Mouse (Mus musculus) liver, embryonic 16.5 days (tissue): ENCODE results near the gene Hs3st5. TPM values are rescaled to one million over a fixed set of nuclear protein-coding genes. Genes with fewer than 3 reads are reported as not detected.

Experiments used
- ATAC-seq: fragments of 200-750 bp; cut with Nextera tagmentation; 2 replicates; pipeline ENCODE4 v1.8.0; 2017; ENCODE audit warnings: low read depth, mild to moderate bottlenecking, moderate number of reproducible peaks, moderate library complexity
- H3K27ac ChIP-seq: fragments of 300-500 bp; sonication (generic); 2 replicates; pipeline ENCODE4 v1.5.1; 2014; ENCODE audit warnings: mild to moderate bottlenecking, low read length
- H3K27me3 ChIP-seq: fragments of 300-500 bp; sonication (generic); 2 replicates; pipeline ENCODE4 v1.6.1; 2014; ENCODE audit warnings: low read depth, low read length, mixed read lengths; ENCODE audit not compliant: control insufficient read depth, insufficient read depth
- H3K36me3 ChIP-seq: fragments of 300-500 bp; sonication (generic); 2 replicates; pipeline ENCODE4 v1.6.1; 2014; ENCODE audit warnings: mild to moderate bottlenecking; ENCODE audit not compliant: control insufficient read depth, insufficient read depth
- H3K4me1 ChIP-seq: fragments of 300-500 bp; sonication (generic); 2 replicates; pipeline ENCODE4 v1.6.1; 2014; ENCODE audit warnings: low read depth, low read length, mixed read lengths; ENCODE audit not compliant: control insufficient read depth
- H3K4me2 ChIP-seq: fragments of 300-500 bp; sonication (generic); 2 replicates; pipeline ENCODE4 v1.6.1; 2014; ENCODE audit warnings: low read depth, low read length, mixed read lengths
- H3K4me3 ChIP-seq: fragments of 300-500 bp; sonication (generic); 2 replicates; pipeline ENCODE4 v1.5.1; 2014; ENCODE audit warnings: low read depth, mild to moderate bottlenecking, low read length
- H3K9ac ChIP-seq: fragments of 300-500 bp; sonication (generic); 2 replicates; pipeline ENCODE4 v1.6.1; 2014; ENCODE audit warnings: low read depth, low read length
- H3K9me3 ChIP-seq: fragments of 300-500 bp; sonication (generic); replicated peaks from 2 replicates; pipeline ENCODE4 v1.6.1; 2016; ENCODE audit warnings: low read length; ENCODE audit not compliant: control insufficient read depth
- WGBS: fragments of 180-500 bp; shearing (Covaris S2); extraction: QIAGEN DNeasy Blood & Tissue Kit; methylation state at CpG from one replicate; pipeline ENCODE4 v1.1.7; 2014; ENCODE audit not compliant: insufficient replicate concordance; 5-methylcytosine and 5-hydroxymethylcytosine counted together
- polyA plus RNA-seq: library from polyadenylated mRNA; unstranded; fragments of >200 nt; fragmentation: Nextera tagmentation; extraction: Ambion mirVana; gene quantifications from 2 replicates; pipeline ENCODE4 v1.2.1, GENCODE M21; 2015

The Hs3st5 gene
- polyA plus RNA-seq, 1 experiment from 2014 or later: 0.05 TPM

- H3K9me3 ChIP-seq: no peaks in the 10 kb centered on the region
- no peak overlapping the region for H3K4me2 ChIP-seq
- no peak for ATAC-seq
- no peak overlapping the region for H3K4me3 ChIP-seq
- 17% methylated on average over 2 of the region's 2 CpGs for WGBS
- H3K27ac ChIP-seq: no peak overlapping the region
- no peaks in the 10 kb centered on the region for H3K36me3 ChIP-seq
- no peaks in the 10 kb centered on the region for H3K27me3 ChIP-seq
- no peaks in the 10 kb centered on the region for H3K4me1 ChIP-seq
- H3K9ac ChIP-seq: no peak overlapping the region
Observed at GRCm38 (mm10) chr10:36803705-36804104, 297.1 kb downstream of the Hs3st5 start.

- Histone ChIP-seq H3K27me3 (no peaks in the 10 kb centered on the region), H3K9me3 (no peaks in the 10 kb centered on the region), H3K36me3 (no peaks in the 10 kb centered on the region), H3K4me3 (no peak overlapping the region), H3K4me1 (no peaks in the 10 kb centered on the region), H3K9ac (no peak overlapping the region), H3K4me2 (no peak overlapping the region), H3K27ac (no peak overlapping the region)
- no peak for ATAC-seq
- WGBS: 58% methylated on average over 4 of the region's 4 CpGs
Observed at GRCm38 (mm10) chr10:36805265-36805664, 298.7 kb downstream of the Hs3st5 start.

GRCm38 (mm10) chr10:36805788-36806187, 299.2 kb downstream of the Hs3st5 start:
- ATAC-seq: no peak
- Histone ChIP-seq H3K9me3 (no peaks in the 10 kb centered on the region), H3K27me3 (no peaks in the 10 kb centered on the region), H3K4me1 (no peaks in the 10 kb centered on the region), H3K27ac (no peak overlapping the region), H3K4me2 (no peak overlapping the region), H3K9ac (no peak overlapping the region), H3K4me3 (no peak overlapping the region), H3K36me3 (no peaks in the 10 kb centered on the region)
- WGBS: 54% methylated on average over 5 of the region's 5 CpGs

GRCm38 (mm10) chr10:36807007-36807406, 300.4 kb downstream of the Hs3st5 start:
- ATAC-seq: no peak
- no peaks in the 10 kb centered on the region for H3K4me1 ChIP-seq
- no peaks in the 10 kb centered on the region for H3K9me3 ChIP-seq
- no peak overlapping the region for H3K4me2 ChIP-seq
- no peak overlapping the region for H3K27ac ChIP-seq
- no peak overlapping the region for H3K9ac ChIP-seq
- WGBS: 51% methylated on average over 5 of the region's 5 CpGs
- no peak overlapping the region for H3K4me3 ChIP-seq
- H3K27me3 ChIP-seq: no peaks in the 10 kb centered on the region
- no peaks in the 10 kb centered on the region for H3K36me3 ChIP-seq

GRCm38 (mm10) chr10:36818867-36819266, 312.3 kb downstream of the Hs3st5 start:
- Histone ChIP-seq H3K36me3 (no peaks in the 10 kb centered on the region), H3K9me3 (no peaks in the 10 kb centered on the region), H3K9ac (no peak overlapping the region), H3K27me3 (no peaks in the 10 kb centered on the region), H3K4me1 (no peaks in the 10 kb centered on the region), H3K27ac (no peak overlapping the region), H3K4me3 (no peak overlapping the region), H3K4me2 (no peak overlapping the region)
- no peak for ATAC-seq

- Histone ChIP-seq H3K27me3 (no peaks in the 10 kb centered on the region), H3K4me2 (no peak overlapping the region), H3K9ac (no peak overlapping the region), H3K4me1 (no peaks in the 10 kb centered on the region), H3K9me3 (no peaks in the 10 kb centered on the region), H3K36me3 (no peaks in the 10 kb centered on the region), H3K27ac (no peak overlapping the region), H3K4me3 (no peak overlapping the region)
- no peak for ATAC-seq
- WGBS: 52% methylated on average over 3 of the region's 3 CpGs
Observed at GRCm38 (mm10) chr10:36829079-36829478, 322.5 kb downstream of the Hs3st5 start.

GRCm38 (mm10) chr10:36832204-36832603, 325.6 kb downstream of the Hs3st5 start:
- Histone ChIP-seq H3K4me1 (no peaks in the 10 kb centered on the region), H3K9ac (no peak overlapping the region), H3K9me3 (no peaks in the 10 kb centered on the region), H3K4me3 (no peak overlapping the region), H3K4me2 (no peak overlapping the region), H3K36me3 (no peaks in the 10 kb centered on the region), H3K27ac (no peak overlapping the region), H3K27me3 (no peaks in the 10 kb centered on the region)
- 66% methylated on average over 3 of the region's 3 CpGs for WGBS
- ATAC-seq: no peak

- no peak overlapping the region for H3K4me3 ChIP-seq
- no peak overlapping the region for H3K9ac ChIP-seq
- H3K4me1 ChIP-seq: no peaks in the 10 kb centered on the region
- no peak overlapping the region for H3K4me2 ChIP-seq
- H3K9me3 ChIP-seq: no peaks in the 10 kb centered on the region
- H3K27ac ChIP-seq: no peak overlapping the region
- no peaks in the 10 kb centered on the region for H3K36me3 ChIP-seq
- WGBS: 12% methylated on average over 5 of the region's 5 CpGs
- H3K27me3 ChIP-seq: no peaks in the 10 kb centered on the region
- no peak for ATAC-seq
Observed at GRCm38 (mm10) chr10:36834224-36834623, 327.6 kb downstream of the Hs3st5 start.

GRCm38 (mm10) chr10:36835836-36836516, 329.4 kb downstream of the Hs3st5 start:
- no peak for ATAC-seq
- Histone ChIP-seq H3K4me3 (no peak overlapping the region), H3K27ac (no peak overlapping the region), H3K9ac (no peak overlapping the region), H3K4me2 (no peak overlapping the region), H3K27me3 (no peaks in the 10 kb centered on the region), H3K9me3 (no peaks in the 10 kb centered on the region), H3K36me3 (no peaks in the 10 kb centered on the region), H3K4me1 (no peaks in the 10 kb centered on the region)
- 63% methylated on average over 5 of the region's 5 CpGs for WGBS
